Mouse (Mus musculus) monocyte, adult 2 months (primary cell): Measurements from ENCODE around the gene Cpa4.

Experiments used
- DNase-seq, 2 experiments: peaks; one replicate each; pipeline ENCODE4 v3.0.0; 2022; ENCODE audit warnings: low spot score in 2 of 2, low read depth in 1 of 2

Gene Cpa4

GRCm38 (mm10) chr6:30621986-30622389, 53.8 kb downstream of the Cpa4 start:
- DNase-seq, result no peak

GRCm38 (mm10) chr6:30624763-30625162, 56.6 kb downstream of the Cpa4 start:
- no peak for DNase-seq

GRCm38 (mm10) chr6:30628152-30628551, 60.0 kb downstream of the Cpa4 start:
- DNase-seq, result no peak

GRCm38 (mm10) chr6:30629989-30630388, 61.8 kb downstream of the Cpa4 start:
- DNase-seq, result no peak

- DNase-seq, result no peak
These were observed 67.2 kb downstream of the Cpa4 start for GRCm38 (mm10) chr6:30635361-30635862.

- DNase-seq, result no peak
These were observed 68.1 kb downstream of the Cpa4 start for GRCm38 (mm10) chr6:30636186-30636842.

GRCm38 (mm10) chr6:30638674-30639268, 70.6 kb downstream of the Cpa4 start, which contains the start of gene Cpa1:
Cpa1 (plus strand) TSS chr6:30639218.
- no peak for DNase-seq
